Mouse (Mus musculus) lung, postnatal 0 days (tissue): ENCODE data around the gene Invs.

Source experiments
- CTCF ChIP-seq: IDR thresholded peaks from 2 replicates; pipeline ENCODE4 v1.5.1; 2016; ENCODE audit warnings: antibody characterized with exemption, mild to moderate bottlenecking
- EP300 ChIP-seq: IDR thresholded peaks from 2 replicates; pipeline ENCODE4 v1.6.1; 2016; ENCODE audit warnings: antibody characterized with exemption, mild to moderate bottlenecking, control low read depth

- TF ChIP-seq CTCF: no peak
- no peak for TF ChIP-seq EP300
These were observed 55.6 kb downstream of the Invs start for GRCm38 (mm10) chr4:48334927-48335763.
